Mouse (Mus musculus) Patski (cell line): Measurements from ENCODE around the gene Smtn. TPM values are rescaled to one million over a fixed set of nuclear protein-coding genes. Genes with fewer than 3 reads are reported as not detected.

Source experiments
- ATAC-seq: fragments of 100-300 bp; one replicate; pipeline ENCODE4 v1.8.0; 2021
- CTCF ChIA-PET: fragments of 350-600 bp; sonication (Branson Sonifier 250); formaldehyde crosslinking; loops from one replicate; lab custom pipeline; 2022; ENCODE audit warnings: inconsistent platforms; lab: Charles Lee
- POLR2A ChIA-PET: fragments of 350-600 bp; sonication (Branson Sonifier 250); formaldehyde crosslinking; loops from one replicate; lab custom pipeline; 2022; ENCODE audit warnings: antibody characterized with exemption, inconsistent platforms; lab: Charles Lee
- DNase-seq: peaks from one replicate; pipeline ENCODE4 v3.0.0-alpha.2; 2011; ENCODE audit warnings: low read depth, low spot score
- H3K27me3 ChIP-seq: fragments of 371-371 bp; one replicate; pipeline ENCODE4 v1.5.1; 2021
- CTCF ChIP-seq: fragments of 100-300 bp; IDR thresholded peaks from one replicate; pipeline ENCODE4 v1.5.1; 2021
- in situ Hi-C: fragments of 300-500 bp; cut with MboI; formaldehyde crosslinking; loops from 3 replicates; pipeline ENCODE4 v1.11.1; 2018; ENCODE audit warnings: low pct_unique_long_range_greater_than_20kb, mixed read lengths
- polyA plus RNA-seq: library from polyadenylated mRNA; unstranded; gene quantifications from one replicate; pipeline ENCODE4 v1.2.3, GENCODE M21; 2021

Smtn gene
- polyA plus RNA-seq, 1 experiment from 2014 or later = 154 TPM

DNA sequence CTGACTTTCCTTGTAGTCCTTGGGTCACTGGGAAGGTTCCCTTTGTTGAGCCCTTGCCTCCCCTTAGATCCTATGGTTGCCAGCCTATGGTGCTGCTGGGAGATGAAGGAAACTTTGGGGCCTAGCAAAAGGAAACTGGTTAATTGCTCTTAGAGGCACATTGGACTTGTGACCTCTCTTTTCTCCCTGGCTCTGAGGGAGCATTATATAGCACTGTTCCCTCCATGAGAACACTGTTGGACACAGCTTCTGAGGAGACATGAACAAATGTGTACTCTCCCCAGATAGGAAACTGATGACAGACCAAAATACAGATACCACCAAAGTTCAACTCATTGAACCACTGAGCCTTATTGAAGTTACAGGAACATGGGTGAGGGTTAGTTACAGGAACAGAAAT is 64.9 kb downstream of the Smtn start:
- CTCF ChIA-PET = interaction anchor here (1.1 to 6.6 kb wide), 10 partner anchors 9 to 331 kb away, joined by 3 to 154 read pairs (median 4); partner anchors contain the start of genes Inpp5j and Selenom
- POLR2A ChIA-PET = interaction anchor here (1.4 to 1.6 kb wide), 2 partner anchors 39 to 41 kb away, joined by 4 to 7 read pairs; partner anchors contain the start of gene Selenom
- ATAC-seq (no peak), DNase-seq (no peak)
- in situ Hi-C loops = loop anchor here (5.0 to 10.0 kb wide), 2 partner anchors 37 to 129 kb away; partner anchors contain the start of gene Selenom
- H3K27me3 ChIP-seq = no peaks in the 10 kb centered on the region
- TF ChIP-seq CTCF = no peak

DNA sequence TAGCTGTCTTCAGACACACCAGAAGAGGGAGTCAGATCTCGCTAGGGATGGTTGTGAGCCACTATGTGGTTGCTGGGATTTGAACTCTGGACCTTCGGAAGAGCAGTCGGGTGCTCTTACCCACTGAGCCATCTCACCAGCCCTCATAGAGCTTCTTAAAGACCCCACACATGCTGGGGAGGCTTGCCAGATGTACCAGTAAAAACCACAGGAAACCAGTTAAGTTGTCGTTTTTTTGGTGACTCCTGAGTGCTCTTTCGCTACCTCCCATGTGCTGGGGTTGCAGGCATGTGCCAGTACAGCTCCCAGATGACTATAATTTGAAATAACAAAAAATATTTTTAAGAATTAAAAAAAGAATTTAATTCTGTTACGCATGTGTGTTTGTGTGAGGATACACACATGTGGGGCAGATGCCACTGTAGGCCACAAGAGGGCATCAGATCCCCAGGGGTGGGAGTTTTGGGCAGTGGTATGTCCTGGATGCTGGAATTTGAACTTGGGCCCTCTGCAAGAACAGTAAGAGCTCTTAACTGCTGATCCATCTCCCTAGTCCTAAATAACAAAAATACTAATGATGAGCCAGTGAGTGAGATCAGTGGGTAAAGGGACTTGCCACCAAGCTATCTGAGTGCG is 65.8 kb downstream of the Smtn start:
- no peaks in the 10 kb centered on the region for H3K27me3 ChIP-seq
- in situ Hi-C loops = loop anchor here (5.0 to 10.0 kb wide), 2 partner anchors 38 to 130 kb away; partner anchors contain the start of gene Selenom
- TF ChIP-seq CTCF = peak; percentile 93
- no peak for ATAC-seq
- POLR2A ChIA-PET = interaction anchor here (0.9 to 1.6 kb wide), 2 partner anchors 9 to 40 kb away, joined by 3 to 7 read pairs; partner anchors contain the start of gene Selenom
- no peak for DNase-seq
- CTCF ChIA-PET = interaction anchor here (0.9 to 6.6 kb wide), 14 partner anchors 9 to 332 kb away, joined by 3 to 154 read pairs (median 4); partner anchors contain the start of genes Inpp5j and Selenom

- CTCF ChIA-PET = interaction anchor here (0.7 to 6.6 kb wide), 4 partner anchors 11 to 342 kb away, joined by 3 to 154 read pairs (median 4); partner anchors contain the start of gene Selenom
- in situ Hi-C loops = loop anchor here (10.0 kb wide), 1 partner anchor 132 kb away; no protein-coding TSS in a partner anchor
- POLR2A ChIA-PET = interaction anchor here (1.9 kb wide), 1 partner anchor 37 kb away, joined by 5 read pairs; no protein-coding TSS in a partner anchor
- peak; percentile 89 for TF ChIP-seq CTCF
- no peaks in the 10 kb centered on the region for H3K27me3 ChIP-seq
- no peak for ATAC-seq
- peak; percentile 25 for DNase-seq
Measured at GRCm38 (mm10) chr11:3472484-3472883, 67.9 kb downstream of the Smtn start.

DNA sequence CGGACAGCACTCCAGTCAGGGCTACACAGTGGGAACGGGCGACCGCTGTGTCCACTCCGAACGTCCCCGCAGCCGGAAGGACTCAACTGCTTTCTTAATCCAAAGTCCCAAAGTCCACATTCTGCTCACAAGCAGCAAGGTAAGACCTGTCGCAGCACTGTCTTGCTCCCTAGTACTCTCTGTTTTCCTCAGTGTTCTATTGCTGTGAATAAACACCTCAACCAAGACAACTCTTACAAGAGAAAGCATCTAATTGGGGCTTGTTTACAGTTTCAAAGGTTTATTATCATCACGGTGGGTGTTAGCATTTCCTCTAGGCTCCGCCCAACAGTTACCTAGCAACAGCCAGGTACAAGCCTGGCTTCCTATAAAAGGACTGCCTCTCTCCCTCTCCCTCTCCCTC is 69.0 kb downstream of the Smtn start:
- no peaks in the 10 kb centered on the region for H3K27me3 ChIP-seq
- no peak for TF ChIP-seq CTCF
- ATAC-seq (no peak), DNase-seq (no peak)
- in situ Hi-C loops = loop anchor here (10.0 kb wide), 1 partner anchor 133 kb away; no protein-coding TSS in a partner anchor
- CTCF ChIA-PET = interaction anchor here (2.0 kb wide), 1 partner anchor 44 kb away, joined by 14 read pairs; the partner anchor contains the start of gene Selenom
- POLR2A ChIA-PET = no interaction called here

Other genes starting within 250 kb of the Smtn start
- 24.7 TPM for gene Pik3ip1, start 210.2 kb downstream of the Smtn start, polyA plus RNA-seq
- gene Limk2, start 131.4 kb downstream of the Smtn start, polyA plus RNA-seq = 38.5 TPM
- 44.8 TPM for gene Rnf185, start 88.2 kb downstream of the Smtn start, polyA plus RNA-seq
- gene Pla2g3, start 52.3 kb downstream of the Smtn start, polyA plus RNA-seq = 0.37 TPM
- gene Inpp5j, start 35.8 kb downstream of the Smtn start, polyA plus RNA-seq = 9.6 TPM
- 65.1 TPM for gene Selenom, start 25.9 kb downstream of the Smtn start, polyA plus RNA-seq
- gene Morc2a, start 108.6 kb upstream of the Smtn start, polyA plus RNA-seq = 41.4 TPM